Mouse (Mus musculus): Measurements from ENCODE around the gene Triobp. TPM values are rescaled to one million over a fixed set of nuclear protein-coding genes. Genes with fewer than 3 reads are reported as not detected.

Gene Triobp
- 34.9 and 41.1 TPM in 2 replicates for polyA plus RNA-seq (2014; fragmentation: Nextera tagmentation; extraction: Ambion mirVana)

- Histone ChIP-seq H3K9ac (ENCODE audit: low read length) (peak within 1 kb of the TSS; percentile 68), H3K9me3 (ENCODE audit: control insufficient read depth, low read length) (no peaks in the 10 kb centered on the region), H3K27ac (replicated peaks in 1 of 2; ENCODE audit: control insufficient read depth in 1 of 2, insufficient read depth in 1 of 2, low read depth in 2 of 2, low read length in 2 of 2) (no peak within 1 kb of the TSS), H3K4me1 (ENCODE audit: control insufficient read depth in 2 of 2, insufficient read depth in 2 of 2, low read length in 2 of 2) (peaks cover 6 to 8% of the 10 kb centered on the region in 2 experiments; a peak in 3 of 4 replicates), H3K27me3 (ENCODE audit: control insufficient read depth, insufficient read depth, low read length) (peaks cover 4% of the 10 kb centered on the region; the same call in 1 of the 2 replicates), H3K4me2 (ENCODE audit: low read length) (peak within 1 kb of the TSS; percentile 90), H3K4me3 (ENCODE audit: control insufficient read depth in 1 of 2, insufficient read depth in 1 of 2, low read depth in 1 of 2, low read length in 2 of 2) (peak within 1 kb of the TSS; percentile 45 to 54), H3K36me3 (ENCODE audit: control insufficient read depth, insufficient read depth, low read length) (no peaks in the 10 kb centered on the region)
- under 1% methylated on average over 24 of the region's 24 CpGs for WGBS
- peak; percentile 94 for ATAC-seq (ENCODE audit: insufficient number of reproducible peaks, insufficient read depth, low FRiP score, low read depth)
Observed at GRCm38 (mm10) chr15:78947657-78948056, at the start of gene Triobp. TSS of gene Triobp (plus strand) at chr15:78947724.

DNA sequence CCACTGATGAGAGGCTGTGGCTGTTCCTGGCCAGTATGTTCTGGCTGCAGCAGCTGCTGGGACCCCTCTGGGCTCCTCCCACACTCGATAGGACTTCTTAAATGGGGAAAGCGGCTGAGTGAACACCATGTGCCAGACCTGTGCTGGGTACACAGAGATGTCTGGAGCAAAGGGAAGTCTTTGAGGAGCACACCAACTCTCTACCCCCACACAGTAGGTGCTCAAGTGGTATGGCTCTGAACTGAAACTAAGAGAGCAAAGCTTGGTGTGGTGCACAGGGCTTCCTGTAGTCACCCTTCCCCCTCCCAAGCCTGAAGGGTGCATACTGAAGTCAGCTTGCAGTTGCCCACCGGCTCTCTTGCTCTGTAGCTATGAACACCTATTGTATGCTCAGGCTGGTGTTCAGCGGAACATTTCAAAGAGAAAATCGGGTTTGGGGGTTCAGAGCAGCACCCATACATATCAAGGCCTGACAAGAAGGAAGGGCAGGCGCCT is 49.0 kb upstream of the Triobp start:
- peaks cover 34% of the 10 kb centered on the region for H3K36me3 ChIP-seq (ENCODE audit: control insufficient read depth, insufficient read depth, low read length)
- H3K9me3 ChIP-seq (ENCODE audit: control insufficient read depth, low read length): no peaks in the 10 kb centered on the region
- no peaks in the 10 kb centered on the region for H3K27me3 ChIP-seq (ENCODE audit: control insufficient read depth, insufficient read depth, low read length)
- no peak for ATAC-seq (ENCODE audit: insufficient number of reproducible peaks, insufficient read depth, low FRiP score, low read depth)
- peak overlapping the region; percentile 92 for H3K4me2 ChIP-seq (ENCODE audit: low read length)
- peak overlapping the region; percentile 87 for H3K9ac ChIP-seq (ENCODE audit: low read length)
- peak overlapping the region in 1 of 2 experiments; percentile 82; a peak in 2 of 4 replicates for H3K4me3 ChIP-seq (ENCODE audit: control insufficient read depth in 1 of 2, insufficient read depth in 1 of 2, low read depth in 1 of 2, low read length in 2 of 2)
- peak overlapping the region in 1 of 2 experiments; percentile 80; a peak in 2 of 4 replicates for H3K27ac ChIP-seq (replicated peaks in 1 of 2; ENCODE audit: control insufficient read depth in 1 of 2, insufficient read depth in 1 of 2, low read depth in 2 of 2, low read length in 2 of 2)
- H3K4me1 ChIP-seq (ENCODE audit: control insufficient read depth in 2 of 2, insufficient read depth in 2 of 2, low read length in 2 of 2): peaks cover 45 to 66% of the 10 kb centered on the region in 2 experiments
- WGBS: 39% methylated on average over 6 of the region's 6 CpGs

DNA sequence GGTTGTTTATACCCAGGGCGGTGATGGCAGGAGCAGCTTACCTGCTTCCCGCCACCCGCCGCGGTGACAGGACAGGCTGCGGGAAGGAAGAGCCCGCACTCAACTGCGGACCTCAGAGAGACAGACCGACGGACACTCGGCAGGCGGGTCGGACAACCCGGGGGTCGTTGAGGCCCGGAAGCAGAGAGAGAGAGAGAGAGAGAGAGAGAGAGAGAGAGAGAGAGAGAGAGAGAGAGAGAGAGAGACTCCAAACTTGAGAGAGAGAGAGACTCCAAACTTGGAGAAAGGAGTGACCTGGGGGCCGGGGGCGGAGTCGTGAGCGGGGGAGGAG is 48.1 kb upstream of the Triobp start, which contains the start of gene Gm49510:
Gene Gm49510, plus strand, starts transcription at position 259 of the 331 bp plus-strand sequence.
- H3K27me3 ChIP-seq (ENCODE audit: control insufficient read depth, insufficient read depth, low read length): no peaks in the 10 kb centered on the region
- H3K9ac ChIP-seq (ENCODE audit: low read length): peak within 1 kb of the TSS; percentile 87
- H3K4me1 ChIP-seq (ENCODE audit: control insufficient read depth in 2 of 2, insufficient read depth in 2 of 2, low read length in 2 of 2): peaks cover 37 to 57% of the 10 kb centered on the region in 2 experiments
- under 1% methylated on average over 19 of the region's 20 CpGs for WGBS
- H3K4me2 ChIP-seq (ENCODE audit: low read length): peak within 1 kb of the TSS; percentile 92
- H3K36me3 ChIP-seq (ENCODE audit: control insufficient read depth, insufficient read depth, low read length): peaks cover 37% of the 10 kb centered on the region
- peak within 1 kb of the TSS; percentile 70 to 80 for H3K27ac ChIP-seq (replicated peaks in 1 of 2; ENCODE audit: control insufficient read depth in 1 of 2, insufficient read depth in 1 of 2, low read depth in 2 of 2, low read length in 2 of 2)
- H3K9me3 ChIP-seq (ENCODE audit: control insufficient read depth, low read length): no peaks in the 10 kb centered on the region
- peak within 1 kb of the TSS; percentile 82 to 95 for H3K4me3 ChIP-seq (ENCODE audit: control insufficient read depth in 1 of 2, insufficient read depth in 1 of 2, low read depth in 1 of 2, low read length in 2 of 2)
- 0 out of 2 replicates have a peak, but pooled peaks have one; percentile 28 for ATAC-seq (ENCODE audit: insufficient number of reproducible peaks, insufficient read depth, low FRiP score, low read depth)

GRCm38 (mm10) chr15:78899740-78900584 is 47.6 kb upstream of the Triobp start, which contains the start of gene Sh3bp1:
TSS of gene Sh3bp1 (plus strand) at chr15:78899768.
- peaks cover 39% of the 10 kb centered on the region for H3K36me3 ChIP-seq (ENCODE audit: control insufficient read depth, insufficient read depth, low read length)
- WGBS: under 1% methylated on average over 34 of the region's 47 CpGs
- H3K27me3 ChIP-seq (ENCODE audit: control insufficient read depth, insufficient read depth, low read length): no peaks in the 10 kb centered on the region
- H3K9ac ChIP-seq (ENCODE audit: low read length): peak within 1 kb of the TSS; percentile 87
- H3K4me1 ChIP-seq (ENCODE audit: control insufficient read depth in 2 of 2, insufficient read depth in 2 of 2, low read length in 2 of 2): peaks cover 31 to 52% of the 10 kb centered on the region in 2 experiments
- no peaks in the 10 kb centered on the region for H3K9me3 ChIP-seq (ENCODE audit: control insufficient read depth, low read length)
- peak within 1 kb of the TSS; percentile 82 to 95 for H3K4me3 ChIP-seq (ENCODE audit: control insufficient read depth in 1 of 2, insufficient read depth in 1 of 2, low read depth in 1 of 2, low read length in 2 of 2)
- peak within 1 kb of the TSS; percentile 70 to 80 for H3K27ac ChIP-seq (replicated peaks in 1 of 2; ENCODE audit: control insufficient read depth in 1 of 2, insufficient read depth in 1 of 2, low read depth in 2 of 2, low read length in 2 of 2)
- H3K4me2 ChIP-seq (ENCODE audit: low read length): peak within 1 kb of the TSS; percentile 92
- ATAC-seq (ENCODE audit: insufficient number of reproducible peaks, insufficient read depth, low FRiP score, low read depth): no peak

GRCm38 (mm10) chr15:78900585-78901421 is 46.7 kb upstream of the Triobp start:
- H3K27me3 ChIP-seq (ENCODE audit: control insufficient read depth, insufficient read depth, low read length): no peaks in the 10 kb centered on the region
- no peak for ATAC-seq (ENCODE audit: insufficient number of reproducible peaks, insufficient read depth, low FRiP score, low read depth)
- H3K36me3 ChIP-seq (ENCODE audit: control insufficient read depth, insufficient read depth, low read length): peaks cover 43% of the 10 kb centered on the region
- H3K27ac ChIP-seq (replicated peaks in 1 of 2; ENCODE audit: control insufficient read depth in 1 of 2, insufficient read depth in 1 of 2, low read depth in 2 of 2, low read length in 2 of 2): peak overlapping the region in 1 of 2 experiments; percentile 80; a peak in 3 of 4 replicates
- no peaks in the 10 kb centered on the region for H3K9me3 ChIP-seq (ENCODE audit: control insufficient read depth, low read length)
- peak overlapping the region; percentile 82 to 95 for H3K4me3 ChIP-seq (ENCODE audit: control insufficient read depth in 1 of 2, insufficient read depth in 1 of 2, low read depth in 1 of 2, low read length in 2 of 2)
- H3K4me1 ChIP-seq (ENCODE audit: control insufficient read depth in 2 of 2, insufficient read depth in 2 of 2, low read length in 2 of 2): peaks cover 28 to 47% of the 10 kb centered on the region in 2 experiments
- peak overlapping the region; percentile 92 for H3K4me2 ChIP-seq (ENCODE audit: low read length)
- WGBS: 13% methylated on average over 18 of the region's 18 CpGs
- H3K9ac ChIP-seq (ENCODE audit: low read length): peak overlapping the region; percentile 87

DNA sequence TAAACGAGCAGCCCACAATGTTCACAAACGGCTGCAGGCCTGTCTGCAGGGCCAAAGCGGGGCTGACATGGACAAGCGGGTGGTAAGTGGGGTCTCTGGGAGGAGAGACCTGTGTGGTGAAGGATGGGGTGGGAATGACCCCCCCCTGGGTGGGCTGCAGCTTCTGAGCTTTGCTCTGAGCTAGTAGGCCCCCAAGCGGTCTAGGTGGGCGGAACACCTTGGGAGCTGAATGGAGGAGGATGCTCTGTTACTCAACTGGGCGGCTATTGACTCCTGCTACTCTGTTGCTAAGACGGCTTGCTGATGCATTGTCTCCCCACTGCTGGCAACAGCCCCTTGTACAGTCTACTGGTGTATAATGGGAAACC is 46.1 kb upstream of the Triobp start:
- peak overlapping the region; percentile 92 for H3K4me2 ChIP-seq (ENCODE audit: low read length)
- WGBS: 58% methylated on average over 8 of the region's 8 CpGs
- H3K9ac ChIP-seq (ENCODE audit: low read length): peak overlapping the region; percentile 87; the same call in 1 of the 2 replicates
- H3K27me3 ChIP-seq (ENCODE audit: control insufficient read depth, insufficient read depth, low read length): no peaks in the 10 kb centered on the region
- H3K9me3 ChIP-seq (ENCODE audit: control insufficient read depth, low read length): no peaks in the 10 kb centered on the region
- H3K4me3 ChIP-seq (ENCODE audit: control insufficient read depth in 1 of 2, insufficient read depth in 1 of 2, low read depth in 1 of 2, low read length in 2 of 2): peak overlapping the region in 1 of 2 experiments; percentile 82; a peak in 1 of 4 replicates
- H3K27ac ChIP-seq (replicated peaks in 1 of 2; ENCODE audit: control insufficient read depth in 1 of 2, insufficient read depth in 1 of 2, low read depth in 2 of 2, low read length in 2 of 2): no peak overlapping the region
- no peak for ATAC-seq (ENCODE audit: insufficient number of reproducible peaks, insufficient read depth, low FRiP score, low read depth)
- H3K4me1 ChIP-seq (ENCODE audit: control insufficient read depth in 2 of 2, insufficient read depth in 2 of 2, low read length in 2 of 2): peaks cover 23 to 41% of the 10 kb centered on the region in 2 experiments
- peaks cover 46% of the 10 kb centered on the region for H3K36me3 ChIP-seq (ENCODE audit: control insufficient read depth, insufficient read depth, low read length)

GRCm38 (mm10) chr15:78903243-78903642 is 44.3 kb upstream of the Triobp start:
- H3K4me1 ChIP-seq (ENCODE audit: control insufficient read depth in 2 of 2, insufficient read depth in 2 of 2, low read length in 2 of 2): peaks cover 13 to 27% of the 10 kb centered on the region in 2 experiments
- ATAC-seq (ENCODE audit: insufficient number of reproducible peaks, insufficient read depth, low FRiP score, low read depth): no peak
- H3K27me3 ChIP-seq (ENCODE audit: control insufficient read depth, insufficient read depth, low read length): no peaks in the 10 kb centered on the region
- peak overlapping the region; percentile 56 for H3K9ac ChIP-seq (ENCODE audit: low read length)
- 2% methylated on average over 2 of the region's 2 CpGs for WGBS
- H3K4me3 ChIP-seq (ENCODE audit: control insufficient read depth in 1 of 2, insufficient read depth in 1 of 2, low read depth in 1 of 2, low read length in 2 of 2): no peak overlapping the region
- H3K36me3 ChIP-seq (ENCODE audit: control insufficient read depth, insufficient read depth, low read length): peaks cover 64% of the 10 kb centered on the region
- H3K4me2 ChIP-seq (ENCODE audit: low read length): no peak overlapping the region
- no peak overlapping the region for H3K27ac ChIP-seq (replicated peaks in 1 of 2; ENCODE audit: control insufficient read depth in 1 of 2, insufficient read depth in 1 of 2, low read depth in 2 of 2, low read length in 2 of 2)
- H3K9me3 ChIP-seq (ENCODE audit: control insufficient read depth, low read length): no peaks in the 10 kb centered on the region

Data from heart, embryonic 14.5 days (tissue).